Mouse (Mus musculus) lung, postnatal 0 days (tissue): ENCODE measurements at regions not wholly inside any gene's neighbourhood (a gene's known extent, or its start where the extent isn't known, plus 50 kb on each side); places are given as distances from the start of the nearest gene placed in this dataset.

Source experiments
- CTCF ChIP-seq: IDR thresholded peaks from 2 replicates; pipeline ENCODE4 v1.5.1; 2016; ENCODE audit warnings: antibody characterized with exemption, mild to moderate bottlenecking
- EP300 ChIP-seq: IDR thresholded peaks from 2 replicates; pipeline ENCODE4 v1.6.1; 2016; ENCODE audit warnings: antibody characterized with exemption, mild to moderate bottlenecking, control low read depth

GRCm38 (mm10) chr1:63875297-63875962, 106.4 kb upstream of the 4933402D24Rik start:
- TF ChIP-seq CTCF: no peak
- TF ChIP-seq EP300: no peak
